Mouse (Mus musculus) megakaryocyte, adult 5-6 weeks (primary cell): Measurements from ENCODE around the gene Myo15b. TPM values are rescaled to one million over a fixed set of nuclear protein-coding genes. Genes with fewer than 3 reads are reported as not detected.
"Not testable (repeated sequence)": the region's sequence is repeated elsewhere in the genome, so short reads cannot be mapped to it uniquely, and the experiment has no call there.

Experiments
- ATAC-seq: 2 replicates; pipeline ENCODE4 v1.8.0; 2016; ENCODE audit warnings: mild to moderate bottlenecking, inconsistent platforms; ENCODE audit not compliant: poor library complexity, severe bottlenecking
- total RNA-seq, 2 experiments: library from RNA; stranded (forward) in 1 of 2; stranded (reverse) in 1 of 2; fragments of 153-499, 151-499 nt in 1 of 2; fragments of 221-1000, 200-1000 nt in 1 of 2; gene quantifications; 2 replicates each; pipeline versions ENCODE4 v1.2.3 to v1.2.4; 2015 to 2017

The Myo15b gene
- total RNA-seq, 2 experiments from 2014 or later, result 0.33 to 0.51 TPM

DNA sequence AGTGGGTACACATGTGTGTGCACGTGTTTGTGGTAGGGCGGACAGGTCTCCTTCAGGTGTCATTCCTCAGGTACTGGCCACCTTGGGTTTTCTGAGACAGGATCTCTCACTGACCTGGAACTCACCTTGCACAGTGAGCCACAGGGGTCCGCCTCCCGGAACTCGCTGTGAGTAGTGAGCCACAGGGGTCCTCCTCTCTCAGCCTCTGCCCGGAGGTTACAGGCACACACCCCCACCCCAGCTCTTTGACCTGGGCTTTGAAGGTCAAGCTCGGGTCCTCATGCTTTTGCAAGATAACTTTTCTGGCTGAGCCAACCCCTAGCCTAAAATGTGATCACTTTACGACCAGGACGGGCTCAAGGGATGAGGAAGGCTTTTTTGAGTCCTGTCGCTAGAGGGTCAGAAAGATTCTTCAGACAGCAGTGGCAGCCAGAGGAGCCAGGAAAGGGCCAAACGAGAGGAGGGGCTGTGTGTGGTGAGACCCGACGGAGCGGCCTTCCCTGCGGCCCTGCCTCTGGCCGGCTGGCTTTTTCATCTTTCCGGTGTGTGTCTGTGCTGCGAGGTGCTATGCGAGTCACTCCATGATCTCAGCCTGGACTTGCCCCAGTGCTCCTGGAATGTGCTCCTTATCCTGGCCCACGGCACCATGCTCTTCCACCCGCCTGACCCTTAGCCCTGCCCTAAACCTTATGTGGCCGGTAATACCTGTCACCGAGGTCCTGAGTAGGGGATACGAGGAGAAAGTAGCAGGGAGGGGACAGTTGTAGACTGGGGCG, 27.5 kb upstream of the Myo15b start:
- ATAC-seq, result no peak

DNA sequence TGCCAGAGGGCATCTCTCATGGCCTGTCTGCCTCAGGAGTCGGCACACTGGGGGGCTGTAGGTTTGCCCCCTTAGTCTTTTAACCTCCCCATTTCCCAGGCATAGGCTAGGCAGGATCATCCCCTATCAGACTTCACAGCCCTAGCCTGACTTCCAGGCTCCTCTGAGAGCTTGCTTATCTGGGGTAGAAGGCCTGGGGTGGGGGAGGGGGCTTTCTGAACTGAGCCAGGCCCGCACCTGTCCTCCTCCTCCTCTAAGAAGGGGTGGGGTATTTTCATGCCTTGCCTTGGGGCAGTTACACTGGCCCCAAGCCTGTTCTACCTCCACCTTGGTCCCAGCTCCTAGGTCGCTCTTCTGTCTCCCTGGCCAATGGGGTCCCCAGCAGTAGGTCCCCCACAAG, 26.7 kb upstream of the Myo15b start:
- ATAC-seq, result no peak

DNA sequence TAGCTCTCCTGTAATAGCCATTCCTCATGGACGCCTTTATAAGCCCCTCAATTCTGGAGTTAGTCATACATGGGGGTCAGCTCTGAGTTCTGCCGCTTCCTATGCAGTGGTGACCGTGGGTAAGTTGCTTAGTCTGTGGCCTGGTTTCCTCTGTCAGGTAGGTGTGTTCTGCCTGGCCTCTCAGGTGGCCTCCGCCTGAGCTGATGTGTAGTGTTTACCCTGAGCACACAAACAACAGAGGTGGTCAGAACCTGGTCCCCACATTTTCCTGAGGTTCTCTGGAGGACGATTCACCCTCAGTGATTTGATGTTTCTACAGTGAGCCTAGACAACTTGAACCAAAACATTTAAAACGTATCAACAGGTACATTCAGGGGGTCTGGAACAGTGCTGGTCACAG, 26.1 kb upstream of the Myo15b start:
- no peak for ATAC-seq

DNA sequence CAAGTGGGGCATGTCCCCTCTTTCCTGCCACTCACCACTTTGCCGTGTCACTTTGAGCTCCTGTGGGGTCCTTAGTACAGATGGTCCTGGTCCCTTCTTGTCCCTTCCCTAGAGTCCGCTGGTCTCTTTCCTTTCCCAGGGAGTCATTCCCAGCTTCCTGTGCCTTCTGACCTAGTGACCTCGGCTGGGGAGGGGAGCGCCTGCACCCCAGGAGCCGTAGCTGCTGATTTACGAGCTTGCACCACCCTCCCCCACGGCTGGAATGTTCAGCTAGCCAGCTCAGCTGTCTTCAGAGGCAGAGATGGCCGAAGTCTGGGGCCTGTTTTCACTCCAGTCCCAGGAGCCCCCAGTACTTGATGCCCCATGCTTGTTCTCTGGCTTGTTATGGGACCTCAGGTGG, 25.7 kb upstream of the Myo15b start:
- ATAC-seq, result no peak

DNA sequence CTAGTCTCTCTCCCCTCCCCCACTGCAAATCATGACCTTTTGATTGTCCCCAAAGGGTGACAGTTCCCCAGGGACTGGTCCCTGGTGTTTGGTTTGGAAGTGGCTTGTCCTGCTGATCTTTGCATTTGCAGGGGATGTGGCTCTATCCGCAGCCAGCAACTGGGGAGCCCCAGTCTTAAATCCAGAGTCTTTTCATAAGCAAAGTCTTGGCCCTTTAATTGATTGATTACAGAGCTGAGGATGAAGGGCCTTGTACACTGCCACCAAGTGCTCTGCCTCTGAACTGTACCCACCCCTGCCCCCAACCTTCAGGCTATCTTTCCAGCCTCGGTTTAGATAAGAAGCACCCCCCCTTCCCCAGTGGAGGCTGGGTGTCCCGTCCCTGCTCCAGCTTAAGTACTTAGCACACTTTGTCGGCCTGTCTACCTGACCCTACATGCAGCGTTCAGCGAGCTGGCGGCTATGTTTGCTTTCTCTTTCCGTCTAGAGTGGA, 25.1 kb upstream of the Myo15b start:
- no peak for ATAC-seq

DNA sequence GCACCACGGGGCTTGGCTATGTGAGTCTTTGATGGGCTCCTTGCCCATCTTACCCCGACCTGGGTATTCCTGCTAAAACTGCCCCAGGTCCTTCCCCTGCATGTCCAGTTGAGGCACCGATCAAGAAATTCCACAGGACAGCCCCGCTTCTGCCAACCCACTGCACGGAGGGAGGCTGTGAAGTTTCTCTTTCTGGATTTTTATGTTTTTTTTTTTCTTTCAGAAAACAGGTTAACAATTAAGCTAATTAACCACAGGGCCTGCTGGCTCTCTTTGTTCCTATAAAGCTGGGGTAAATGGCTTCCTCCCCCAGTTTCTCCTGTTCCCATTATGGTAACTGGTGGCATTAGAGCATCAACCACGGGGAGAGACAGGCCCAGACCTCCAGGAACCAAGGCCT, 24.2 kb upstream of the Myo15b start:
- ATAC-seq, result no peak

DNA sequence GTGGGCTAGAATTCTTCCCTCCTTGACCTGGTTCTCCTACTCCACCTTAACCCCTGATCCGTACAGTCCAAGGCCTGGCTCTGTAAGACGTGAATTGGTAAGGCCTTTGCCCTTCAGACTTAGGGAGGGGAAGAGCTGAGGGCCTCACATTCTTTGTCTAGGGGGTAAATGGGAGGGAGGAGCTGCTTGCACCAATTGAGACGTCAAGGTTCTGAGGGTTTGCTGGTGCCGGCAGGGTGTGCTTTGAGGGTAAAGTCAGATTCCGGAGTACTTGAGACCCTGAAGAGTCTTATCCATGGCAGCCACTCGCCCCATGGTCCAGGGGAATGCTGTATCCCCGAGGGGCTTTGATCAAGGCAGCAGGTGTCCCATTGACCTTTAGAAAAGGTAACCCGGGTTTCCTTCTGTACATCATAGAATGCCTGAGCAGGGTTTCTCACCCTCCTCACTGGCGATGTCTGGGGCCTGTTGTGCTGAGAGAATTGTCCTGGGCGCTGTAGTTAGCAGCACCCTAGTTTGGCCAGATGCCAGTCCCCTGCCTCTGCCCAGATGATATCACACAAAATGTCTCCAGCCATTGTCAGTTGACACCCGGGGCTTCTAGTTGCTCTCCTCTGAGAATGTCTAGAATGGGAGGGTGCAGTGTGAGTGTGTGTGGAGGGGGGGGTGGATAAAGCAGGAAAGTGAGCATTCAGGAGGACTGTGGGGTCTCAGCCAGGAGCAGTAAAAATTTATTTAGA, 21.4 kb upstream of the Myo15b start:
- ATAC-seq, result no peak

DNA sequence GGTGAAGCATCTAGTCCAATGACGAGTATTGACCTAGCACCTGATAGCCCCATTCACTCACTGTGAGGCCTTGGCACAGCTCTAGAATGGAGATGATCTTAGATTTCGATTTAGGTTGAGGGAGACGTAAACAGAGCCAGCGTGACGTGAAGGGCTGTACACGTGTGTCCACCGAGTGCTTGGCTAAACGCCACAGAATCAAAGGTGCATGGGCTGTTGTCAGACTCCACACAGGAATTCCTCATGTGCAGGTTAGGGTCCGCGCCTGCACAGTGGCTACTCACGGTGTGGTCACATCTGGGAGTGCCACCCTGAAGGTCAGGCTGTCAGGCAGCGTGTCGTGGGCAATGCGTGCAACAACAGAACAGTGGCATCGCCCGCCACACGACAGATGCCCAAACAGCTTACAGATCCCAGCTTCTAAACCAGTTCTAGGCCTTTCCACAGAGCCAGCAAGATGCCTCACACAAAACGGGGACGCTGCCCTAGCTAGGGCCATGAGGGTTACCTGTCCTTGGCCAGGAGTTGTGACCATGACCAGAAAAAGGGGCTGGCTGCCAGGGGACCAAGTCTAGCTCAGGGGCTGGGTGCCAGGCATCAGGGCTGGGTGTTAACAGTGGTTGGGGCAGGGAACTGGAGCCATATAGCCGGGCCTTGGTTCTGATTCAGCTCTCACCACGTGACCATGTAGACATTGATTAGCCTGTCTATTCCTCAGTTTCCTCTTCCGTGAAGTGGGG, 20.4 kb upstream of the Myo15b start:
- ATAC-seq, result no peak

DNA sequence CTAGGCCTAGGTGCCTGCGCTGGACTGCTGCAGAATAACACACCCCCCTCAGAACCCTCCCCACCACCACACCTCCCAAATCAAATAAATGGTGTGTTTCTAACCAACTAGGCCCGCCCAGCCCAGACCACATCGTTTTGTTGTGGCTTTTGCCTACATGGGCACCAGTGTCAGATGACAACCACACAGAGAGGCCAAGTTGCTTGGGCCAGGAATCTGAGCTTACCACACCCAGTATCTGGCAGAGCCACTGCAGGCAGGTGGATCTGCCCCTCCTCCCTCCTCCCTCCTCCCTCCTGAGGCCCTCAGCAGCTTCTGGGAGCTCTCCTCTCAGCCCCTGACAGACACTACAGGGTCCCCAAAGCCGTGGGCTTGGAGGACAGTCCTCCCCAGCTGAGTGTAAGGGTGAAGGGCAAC, 19.3 kb upstream of the Myo15b start:
- no peak for ATAC-seq

DNA sequence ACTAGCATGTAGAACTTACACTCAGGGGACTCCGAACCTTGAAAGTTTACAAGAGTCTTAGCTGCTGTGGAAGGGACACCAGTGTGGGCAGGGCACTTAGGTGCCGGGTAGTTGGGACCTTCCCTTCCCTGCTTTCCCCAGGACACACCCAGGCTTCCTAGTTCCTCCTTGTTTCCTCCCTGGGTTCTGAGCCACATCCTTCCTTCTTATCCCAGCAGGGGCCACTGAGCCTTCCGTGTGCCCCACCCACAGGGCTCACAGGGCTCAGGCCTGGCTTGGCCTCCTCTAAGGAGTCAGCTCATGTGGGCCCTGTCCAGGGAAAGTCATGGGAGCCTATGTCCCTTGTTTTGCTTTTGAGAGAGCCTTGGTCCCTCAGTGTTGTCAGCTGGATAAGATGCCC, 18.5 kb upstream of the Myo15b start:
- no peak for ATAC-seq

DNA sequence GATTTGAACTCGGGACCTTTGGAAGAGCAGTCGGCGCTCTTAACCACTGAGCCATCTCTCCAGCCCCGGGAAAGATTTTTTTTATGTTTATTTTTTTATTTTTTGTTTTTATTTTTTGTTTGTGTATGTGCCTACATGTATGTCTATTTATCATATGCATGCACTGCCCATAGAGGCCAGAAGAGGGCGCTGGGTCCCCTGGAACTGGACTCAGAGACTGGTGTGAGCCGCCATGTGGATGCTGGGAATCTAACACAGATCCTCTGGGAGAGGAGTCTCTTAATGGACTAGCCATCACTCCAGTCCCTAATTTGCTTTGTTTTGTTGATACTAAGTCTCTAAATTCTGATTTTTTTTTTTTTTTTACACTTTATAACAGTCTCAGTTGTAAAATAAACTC, 17.2 kb upstream of the Myo15b start:
- no peak for ATAC-seq

DNA sequence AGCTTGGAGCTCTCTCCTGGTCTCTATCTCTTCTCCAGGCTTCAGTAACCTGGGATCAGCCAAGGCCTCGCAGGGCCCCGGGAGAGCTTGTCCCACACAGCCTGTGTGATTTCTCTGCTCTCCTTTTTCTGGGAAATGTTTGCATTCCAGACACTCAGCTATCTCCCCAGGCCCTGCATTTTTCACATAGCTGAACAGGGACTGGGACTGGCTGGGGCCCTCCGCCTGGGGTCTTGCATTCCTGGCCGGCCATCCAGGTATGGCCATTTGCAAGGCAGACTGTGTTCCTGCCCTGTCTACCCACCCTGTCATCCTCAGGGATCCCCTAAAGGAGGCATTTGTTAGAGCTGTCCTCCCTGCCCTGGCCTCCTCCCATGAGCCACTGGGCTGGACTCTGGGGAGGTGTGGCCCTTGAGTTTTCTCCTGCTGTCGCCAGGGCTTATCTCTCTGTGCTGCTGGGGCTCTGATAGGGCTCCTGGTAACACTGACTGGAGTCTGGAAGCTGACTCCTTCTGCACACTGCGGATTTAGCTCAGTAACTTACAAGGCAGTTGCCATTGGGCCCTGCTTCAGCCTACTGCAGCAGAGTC, 16.1 kb upstream of the Myo15b start:
- no peak for ATAC-seq

DNA sequence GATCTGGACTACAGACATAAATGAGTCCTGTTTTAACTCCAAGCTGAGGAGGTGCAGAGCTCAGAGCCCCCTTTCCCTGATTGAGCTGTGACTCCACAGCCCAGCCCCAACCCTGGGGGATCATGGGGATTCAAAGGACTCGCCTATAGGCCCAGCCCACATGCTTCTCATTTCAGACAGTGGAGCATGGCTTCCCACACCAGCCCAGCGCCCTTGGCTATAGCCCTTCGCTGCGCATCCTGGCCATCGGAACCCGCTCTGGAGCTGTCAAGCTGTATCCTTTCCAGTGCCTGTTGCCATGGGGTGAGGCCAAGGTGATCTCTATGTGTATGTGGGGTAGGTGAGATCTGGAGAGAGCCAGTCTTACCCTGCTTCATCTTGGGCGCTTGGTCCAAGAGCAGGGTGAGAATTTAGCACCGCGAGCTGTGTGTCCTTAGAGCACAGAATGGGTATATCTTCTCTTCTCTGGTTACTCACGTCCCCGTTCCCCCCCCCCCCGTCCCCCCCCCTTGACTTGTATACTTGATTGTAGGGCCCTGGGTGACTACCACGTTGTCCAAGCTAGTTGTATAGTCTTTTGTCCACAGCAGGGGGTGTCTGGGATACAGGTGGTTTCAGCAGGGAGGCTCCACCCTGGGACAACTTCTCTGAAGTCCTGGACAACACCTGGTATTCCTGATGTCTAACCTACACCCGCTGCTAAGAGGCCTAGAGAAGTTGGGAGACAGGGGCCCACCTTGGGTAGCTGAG, 14.9 kb upstream of the Myo15b start:
- no peak for ATAC-seq

DNA sequence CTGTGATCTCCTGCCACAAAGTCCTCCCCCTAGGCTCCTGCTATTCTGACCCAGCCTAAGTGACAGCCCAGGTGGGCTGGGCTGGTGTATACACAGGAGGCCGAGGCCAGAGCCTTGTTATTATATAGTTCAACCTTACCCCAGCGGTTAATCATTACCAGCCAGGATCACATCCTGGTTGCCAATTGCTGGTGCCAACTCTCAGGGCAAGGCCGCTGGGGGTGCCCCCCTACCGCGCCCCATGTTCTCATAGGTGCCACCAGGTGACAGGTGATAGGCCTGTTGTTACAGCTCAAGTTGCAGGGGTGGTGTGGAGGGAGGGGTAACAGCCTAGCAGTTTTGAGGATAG, 14.3 kb upstream of the Myo15b start:
- ATAC-seq, result no peak

DNA sequence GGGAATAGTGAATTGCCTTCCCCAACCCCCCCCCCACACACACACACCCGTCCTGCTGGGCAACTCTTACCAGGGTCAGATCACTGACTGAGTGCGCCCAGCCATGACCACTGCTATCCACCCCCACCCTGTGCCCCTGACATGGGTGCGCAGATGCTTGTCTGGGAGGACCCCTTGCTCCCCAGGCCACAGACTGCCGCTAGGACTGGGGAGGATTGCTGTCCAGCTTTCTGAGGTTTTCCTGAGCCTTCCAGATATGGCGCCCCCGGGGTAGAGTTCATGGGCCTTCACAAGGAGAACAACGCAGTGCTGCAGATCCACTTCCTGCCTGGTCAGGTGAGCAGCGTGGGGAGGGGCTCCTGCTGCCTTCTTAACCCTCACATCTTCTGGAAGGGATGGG, 14.0 kb upstream of the Myo15b start:
- ATAC-seq, result no peak

DNA sequence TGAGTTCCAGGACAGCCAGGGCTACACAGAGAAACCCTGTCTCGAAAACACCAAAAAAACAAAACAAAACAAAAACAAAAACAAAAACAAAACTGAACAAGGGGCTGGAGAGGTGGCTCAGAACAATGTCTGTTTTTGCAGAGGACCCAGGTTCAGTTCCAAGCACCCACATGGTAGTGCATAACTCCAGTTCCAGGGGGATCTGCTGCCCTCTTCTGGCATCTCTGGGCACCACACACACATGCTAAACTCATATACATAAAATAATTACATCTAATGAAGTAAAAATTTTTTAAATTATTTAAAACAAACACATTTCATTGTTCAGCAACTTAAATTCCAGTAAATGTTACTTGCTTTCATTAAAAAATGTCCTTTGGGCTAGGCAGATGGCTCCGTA, 12.4 kb upstream of the Myo15b start:
- no peak for ATAC-seq

DNA sequence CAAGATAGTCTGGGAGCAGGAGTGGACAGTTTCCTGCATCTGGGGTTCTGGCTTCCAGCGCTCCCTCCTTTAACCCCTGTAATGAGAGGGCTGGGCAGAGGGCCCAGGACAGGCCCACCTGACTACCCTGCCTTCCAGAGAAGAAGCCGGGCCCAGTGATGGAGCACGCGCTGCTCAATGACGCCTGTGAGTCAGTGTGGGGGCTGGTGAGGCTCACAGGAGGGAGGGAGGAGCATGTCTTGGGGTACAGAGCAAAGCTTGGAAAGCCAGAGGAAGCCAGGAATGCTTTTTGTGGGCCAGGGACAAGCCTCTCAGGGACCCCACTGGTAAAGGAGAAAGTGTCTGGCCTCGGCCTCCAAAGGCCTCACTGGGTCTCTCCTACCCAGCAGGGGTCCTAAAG, 3.5 kb upstream of the Myo15b start:
- ATAC-seq, result no peak

DNA sequence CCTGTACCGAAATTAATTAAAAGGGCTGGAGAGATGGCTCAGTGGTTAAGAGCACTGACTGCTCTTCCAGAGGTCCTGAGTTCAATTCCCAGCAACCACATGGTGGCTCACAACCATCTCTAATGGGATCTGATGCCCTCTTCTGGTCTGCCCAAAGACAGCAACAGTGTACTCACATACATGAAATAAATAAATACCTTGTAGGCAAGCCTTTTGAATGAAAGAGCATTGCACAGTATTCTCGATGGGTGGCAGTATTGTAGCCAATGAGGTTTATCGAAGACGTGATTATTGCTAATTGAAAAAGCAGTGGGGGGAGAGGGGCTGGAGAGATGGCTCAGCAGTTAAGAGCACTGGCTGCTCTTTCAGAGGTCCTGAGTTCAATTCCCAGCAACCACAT, 1.1 kb upstream of the Myo15b start:
- ATAC-seq, result not testable (repeated sequence)

DNA sequence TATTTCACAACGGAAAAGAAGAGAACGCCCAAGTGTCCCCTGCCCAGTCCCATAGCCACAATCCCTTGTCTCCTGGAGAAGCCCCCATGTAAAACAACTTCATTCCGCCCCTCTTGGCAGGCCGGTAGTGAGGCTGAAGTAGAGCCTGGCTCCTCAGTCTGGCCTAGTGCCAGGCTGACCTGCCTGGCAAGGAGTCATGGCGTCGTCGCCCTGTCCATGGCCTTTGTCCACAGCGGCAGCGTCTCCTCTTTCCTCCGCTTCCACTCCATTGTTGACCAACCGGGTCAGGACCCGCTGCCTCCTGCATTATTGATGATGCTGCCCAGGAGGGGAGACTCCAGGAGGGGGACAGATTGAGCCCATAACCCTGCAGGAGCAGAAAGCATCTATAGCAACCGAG, 270 bp upstream of the Myo15b start:
- no peak for ATAC-seq

DNA sequence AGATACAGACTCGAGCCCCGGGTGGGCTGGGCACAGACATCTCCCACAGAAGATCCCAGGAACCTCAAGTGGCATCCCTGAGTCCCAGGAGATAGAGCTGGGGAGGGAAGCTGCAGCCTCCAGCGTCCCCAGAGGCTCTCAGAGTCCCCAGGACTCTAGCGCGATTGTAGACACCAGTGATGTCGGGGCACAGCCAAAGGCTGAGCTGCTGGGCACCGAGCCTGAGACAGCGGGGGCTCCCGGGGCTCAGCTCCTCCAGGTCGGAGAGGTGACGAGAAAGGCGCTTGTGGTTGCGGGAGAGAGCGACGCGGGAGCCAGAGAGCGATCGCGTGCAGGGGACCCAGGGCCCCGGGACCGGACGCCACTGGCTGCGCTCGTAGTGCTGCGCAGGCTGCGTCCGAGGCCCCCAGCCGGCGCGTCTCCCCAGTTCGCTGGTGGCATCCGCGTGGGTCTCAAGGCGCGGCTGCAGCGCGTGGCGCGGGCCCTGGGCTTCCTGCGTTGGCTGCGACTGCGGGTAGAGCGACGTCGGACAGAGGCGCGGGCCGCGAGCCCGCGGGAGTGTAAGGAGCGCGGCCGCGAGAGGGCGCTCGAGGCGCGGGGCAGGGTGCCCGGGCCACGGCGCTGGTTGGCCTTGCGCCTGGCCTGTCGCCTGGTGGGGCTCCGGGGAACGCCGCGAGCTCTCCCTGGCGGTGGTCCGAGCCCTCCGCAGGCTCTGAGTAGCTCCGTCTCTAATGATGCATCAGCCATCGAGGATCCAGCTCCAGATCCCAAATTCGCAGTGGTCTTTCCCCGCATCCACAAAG, 1.1 kb downstream of the Myo15b start:
- ATAC-seq, result peak; percentile 87
